Mouse (Mus musculus) hindbrain, embryonic 11.5 days (tissue): ENCODE data around the gene Wbp11. TPM values are rescaled to one million over a fixed set of nuclear protein-coding genes. Genes with fewer than 3 reads are reported as not detected.

Source experiments
- ATAC-seq: fragments of 200-750 bp; cut with Nextera tagmentation; 2 replicates; pipeline ENCODE4 v1.8.0; 2017; ENCODE audit warnings: mild to moderate bottlenecking, moderate TSS enrichment, moderate library complexity; ENCODE audit not compliant: low FRiP score
- DNase-seq: peaks from one replicate; pipeline ENCODE4 v3.0.0-alpha.2; 2015; ENCODE audit warnings: low spot score
- H3K27ac ChIP-seq: fragments of 300-500 bp; sonication (generic); 2 replicates; pipeline ENCODE4 v1.5.1; 2014; ENCODE audit warnings: mild to moderate bottlenecking, low read depth, low read length
- H3K27me3 ChIP-seq: fragments of 300-500 bp; sonication (generic); 2 replicates; pipeline ENCODE4 v1.6.1; 2014; ENCODE audit warnings: mild to moderate bottlenecking, low read length, moderate library complexity, mixed read lengths; ENCODE audit not compliant: control insufficient read depth, insufficient read depth
- H3K36me3 ChIP-seq: fragments of 300-500 bp; sonication (generic); 2 replicates; pipeline ENCODE4 v1.6.1; 2014; ENCODE audit warnings: mild to moderate bottlenecking, low read length, moderate library complexity, mixed read lengths; ENCODE audit not compliant: control insufficient read depth, insufficient read depth
- H3K4me1 ChIP-seq: fragments of 300-500 bp; sonication (generic); replicated peaks from 2 replicates; pipeline ENCODE4 v1.6.1; 2014; ENCODE audit warnings: low read length, mixed read lengths; ENCODE audit not compliant: control insufficient read depth, insufficient read depth
- H3K4me2 ChIP-seq: fragments of 300-500 bp; sonication (generic); replicated peaks from 2 replicates; pipeline ENCODE4 v1.6.1; 2014; ENCODE audit warnings: mild to moderate bottlenecking, low read depth, low read length
- H3K4me3 ChIP-seq: fragments of 300-500 bp; sonication (generic); 2 replicates; pipeline ENCODE4 v1.5.1; 2014; ENCODE audit warnings: low read depth, low read length
- H3K9ac ChIP-seq: fragments of 300-500 bp; sonication (generic); 2 replicates; pipeline ENCODE4 v1.6.1; 2014; ENCODE audit warnings: low read depth, low read length
- H3K9me3 ChIP-seq: fragments of 300-500 bp; sonication (generic); 2 replicates; pipeline ENCODE4 v1.6.1; 2016; ENCODE audit warnings: low read length; ENCODE audit not compliant: control insufficient read depth
- WGBS: fragments of 180-500 bp; shearing (Covaris S2); extraction: QIAGEN DNeasy Blood & Tissue Kit; methylation state at CpG from one replicate; pipeline ENCODE4 v1.1.7; 2014; 5-methylcytosine and 5-hydroxymethylcytosine counted together
- polyA plus RNA-seq: library from polyadenylated mRNA; unstranded; fragments of >200 nt; fragmentation: Nextera tagmentation; extraction: Ambion mirVana; gene quantifications from 2 replicates; pipeline ENCODE4 v1.2.1, GENCODE M21; 2014

Gene Wbp11
- polyA plus RNA-seq, 1 experiment from 2014 or later = 116 TPM

DNA sequence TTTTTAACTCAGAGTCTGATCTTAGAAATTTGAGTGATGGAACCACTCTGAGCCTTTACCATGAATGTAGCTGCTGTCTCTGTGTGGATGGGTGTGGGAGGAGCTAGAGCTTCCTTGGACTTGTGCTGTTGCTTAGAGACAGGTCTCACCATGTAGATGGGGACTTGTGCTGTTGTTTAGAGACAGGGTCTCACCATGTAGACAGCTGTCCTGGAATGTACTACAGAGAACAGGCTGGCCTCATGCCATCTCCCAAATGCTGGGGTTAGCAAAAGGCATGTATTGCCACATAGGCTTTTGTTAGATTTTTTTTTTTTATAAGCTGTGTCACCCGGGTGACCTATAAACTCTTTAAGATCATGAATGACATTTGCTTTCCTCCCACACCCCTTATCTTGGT lies 64.1 kb downstream of the Wbp11 start:
- ATAC-seq (no peak), DNase-seq (no peak)
- no peaks in the 10 kb centered on the region for H3K4me1 ChIP-seq
- H3K4me2 ChIP-seq = no peak overlapping the region
- no peak overlapping the region for H3K4me3 ChIP-seq
- H3K27ac ChIP-seq = no peak overlapping the region
- 89% methylated on average over 1 of the region's 1 CpGs for WGBS
- no peaks in the 10 kb centered on the region for H3K36me3 ChIP-seq
- no peaks in the 10 kb centered on the region for H3K9me3 ChIP-seq
- H3K27me3 ChIP-seq = no peaks in the 10 kb centered on the region
- no peak overlapping the region for H3K9ac ChIP-seq

Other genes with a start within 250 kb of the Wbp11 start
- 2.2 and 2.6 TPM in 2 replicates for gene Plbd1, start 166.3 kb downstream of the Wbp11 start, polyA plus RNA-seq
- 0.24 TPM in 1 of 2 replicates, not detected in the other for gene Gucy2c, start 46.5 kb downstream of the Wbp11 start, polyA plus RNA-seq
- 0.69 and 0.95 TPM in 2 replicates for gene Hist4h4, start 23.8 kb downstream of the Wbp11 start, polyA plus RNA-seq
- 100 and 105 TPM in 2 replicates for gene H2afj, start 20.0 kb downstream of the Wbp11 start, polyA plus RNA-seq
- 0.90 and 2.3 TPM in 2 replicates for gene BC049715, start 607 bp downstream of the Wbp11 start, polyA plus RNA-seq
- gene Smco3, start 7.2 kb upstream of the Wbp11 start, polyA plus RNA-seq = 0.63 TPM in 1 of 2 replicates, not detected in the other
- gene Art4, start 29.5 kb upstream of the Wbp11 start, polyA plus RNA-seq = 0.52 and 0.90 TPM in 2 replicates
- 4.7 and 8.3 TPM in 2 replicates for gene Mgp, start 47.6 kb upstream of the Wbp11 start, polyA plus RNA-seq
- 0.34 TPM in 1 of 2 replicates, not detected in the other for gene Erp27, start 93.9 kb upstream of the Wbp11 start, polyA plus RNA-seq
- not detected in 2 replicates for gene Pde6h, start 95.6 kb upstream of the Wbp11 start, polyA plus RNA-seq
- 34.2 and 37.3 TPM in 2 replicates for gene Arhgdib, start 113.7 kb upstream of the Wbp11 start, polyA plus RNA-seq